Comparison of ENCODE assay signal across 10 mouse cellular contexts in genomic region chr8:107386171-107386570, GRCm38 (mm10). TPM values are rescaled to one million over a fixed set of nuclear protein-coding genes. Genes with fewer than 3 reads are reported as not detected.
A peak's percentile ranks its signal among the peaks of the same experiment; 100 is the strongest.
DNase-seq lines count a peak whose midpoint lies in the region; ATAC-seq and TF ChIP-seq lines count a peak whose summit lies in the region.
"Had no signal": no experiment of that assay in that cellular context is flagged by ENCODE, and none has a peak within 500 bp of the region (broad histone marks: within the 10 kb centered on the region; RNA-seq: fewer than 3 reads in every experiment).

No protein-coding gene starts in this region.

- no peak overlapping the region for H3K4me3 ChIP-seq in forebrain, postnatal 0 days (ENCODE audit: low read depth, low read length)
- H3K4me3 ChIP-seq in forebrain, embryonic 12.5 days (replicated peaks), result no peak overlapping the region
- no peak overlapping the region for H3K4me3 ChIP-seq in lung, postnatal 0 days (ENCODE audit: low read depth, low read length)
- H3K4me3 ChIP-seq in heart, embryonic 14.5 days (ENCODE audit: control insufficient read depth in 1 of 2, insufficient read depth in 1 of 2, low read depth in 1 of 2, low read length in 2 of 2), result no peak overlapping the region
- H3K4me3 ChIP-seq: limb, embryonic 13.5 days had no signal

- no peak for ATAC-seq in forebrain, postnatal 0 days
- no peak for ATAC-seq in forebrain, embryonic 12.5 days (ENCODE audit: low FRiP score)
- ATAC-seq in lung, postnatal 0 days, result 0 out of 2 replicates have a peak, but pooled peaks have one; percentile 26
- peak; percentile 57; the same call in 1 of the 2 replicates for ATAC-seq in heart, embryonic 14.5 days (ENCODE audit: insufficient number of reproducible peaks, insufficient read depth, low FRiP score, low read depth)
- peak; percentile 80 for ATAC-seq in megakaryocyte-erythroid progenitor cell, adult 5-6 weeks (replicated peaks; ENCODE audit: low FRiP score, low TSS enrichment, poor library complexity, severe bottlenecking)

- H3K27me3 ChIP-seq in forebrain, postnatal 0 days (ENCODE audit: insufficient read depth, low read length), result no peaks in the 10 kb centered on the region
- H3K27me3 ChIP-seq in forebrain, embryonic 12.5 days, result no peaks in the 10 kb centered on the region
- no peaks in the 10 kb centered on the region for H3K27me3 ChIP-seq in lung, postnatal 0 days (replicated peaks; ENCODE audit: insufficient read depth, low read length)
- H3K27me3 ChIP-seq in heart, embryonic 14.5 days (ENCODE audit: control insufficient read depth, insufficient read depth, low read length), result no peaks in the 10 kb centered on the region
- H3K27me3 ChIP-seq: limb, embryonic 13.5 days had no signal

- no peak overlapping the region for H3K27ac ChIP-seq in forebrain, postnatal 0 days (ENCODE audit: low read depth, low read length)
- H3K27ac ChIP-seq in forebrain, embryonic 12.5 days, result no peak overlapping the region
- H3K27ac ChIP-seq in lung, postnatal 0 days (ENCODE audit: low read length), result no peak overlapping the region
- H3K27ac ChIP-seq in heart, embryonic 14.5 days (replicated peaks in 1 of 2; ENCODE audit: control insufficient read depth in 1 of 2, insufficient read depth in 1 of 2, low read depth in 2 of 2, low read length in 2 of 2), result peak overlapping the region; percentile 5 to 64; a peak in 1 of 4 replicates
- H3K27ac ChIP-seq: limb, embryonic 13.5 days had no signal

- H3K4me2 ChIP-seq in forebrain, postnatal 0 days (ENCODE audit: low read depth), result no peak overlapping the region
- no peak overlapping the region for H3K4me2 ChIP-seq in forebrain, embryonic 12.5 days
- no peak overlapping the region for H3K4me2 ChIP-seq in lung, postnatal 0 days (replicated peaks; ENCODE audit: low read depth, low read length)
- peak overlapping the region; percentile 19; the same call in 1 of the 2 replicates for H3K4me2 ChIP-seq in heart, embryonic 14.5 days (ENCODE audit: low read length)
- H3K4me2 ChIP-seq: limb, embryonic 13.5 days had no signal

- DNase-seq in forebrain, postnatal 0 days, result peak; percentile 11
- DNase-seq in lung, postnatal 0 days (ENCODE audit: low spot score), result peak; percentile 26
- no peak for DNase-seq in lung, postnatal 25 days (ENCODE audit: low spot score)
- DNase-seq in urinary bladder, adult 18-20 months (ENCODE audit: low spot score in 2 of 2), result no peak
- DNase-seq in frontal cortex, adult 2 months (ENCODE audit: extremely low spot score in 1 of 2, low spot score in 1 of 2), result no peak
- DNase-seq: gastrocnemius, postnatal 25 days had no signal

- TF ChIP-seq CTCF in forebrain, postnatal 0 days (IDR thresholded peaks at IDR 0.05; ENCODE audit: low read depth), result no peak
- no peak for TF ChIP-seq CTCF in lung, postnatal 0 days (IDR thresholded peaks at IDR 0.05)

- no peak overlapping the region for H3K9ac ChIP-seq in forebrain, postnatal 0 days
- H3K9ac ChIP-seq in forebrain, embryonic 12.5 days, result no peak overlapping the region
- H3K9ac ChIP-seq in lung, postnatal 0 days (replicated peaks; ENCODE audit: low read depth), result no peak overlapping the region
- H3K9ac ChIP-seq in heart, embryonic 14.5 days (ENCODE audit: low read length), result no peak overlapping the region
- H3K9ac ChIP-seq: limb, embryonic 13.5 days had no signal

- no peaks in the 10 kb centered on the region for H3K4me1 ChIP-seq in forebrain, postnatal 0 days (ENCODE audit: insufficient read depth)
- no peaks in the 10 kb centered on the region for H3K4me1 ChIP-seq in forebrain, embryonic 12.5 days
- H3K4me1 ChIP-seq in lung, postnatal 0 days (ENCODE audit: insufficient read depth, low read depth, low read length), result 0 out of 2 replicates have a peak, but pooled peaks cover 4% of the 10 kb centered on the region
- peaks cover 13 to 25% of the 10 kb centered on the region in 2 experiments for H3K4me1 ChIP-seq in heart, embryonic 14.5 days (ENCODE audit: control insufficient read depth in 2 of 2, insufficient read depth in 2 of 2, low read length in 2 of 2)

- 0 out of 2 replicates have a peak, but pooled peaks have one; percentile 18 for TF ChIP-seq EP300 in lung, postnatal 0 days (IDR thresholded peaks at IDR 0.05)

- H3K36me3 ChIP-seq in forebrain, postnatal 0 days (ENCODE audit: insufficient read depth), result no peaks in the 10 kb centered on the region; the same call in 1 of the 2 replicates
- H3K36me3 ChIP-seq in forebrain, embryonic 12.5 days (replicated peaks), result no peaks in the 10 kb centered on the region
- no peaks in the 10 kb centered on the region for H3K36me3 ChIP-seq in lung, postnatal 0 days (ENCODE audit: insufficient read depth, low read length)
- H3K36me3 ChIP-seq in heart, embryonic 14.5 days (ENCODE audit: control insufficient read depth, insufficient read depth, low read length), result no peaks in the 10 kb centered on the region
- H3K36me3 ChIP-seq: limb, embryonic 13.5 days had no signal

- no peaks in the 10 kb centered on the region for H3K9me3 ChIP-seq in forebrain, postnatal 0 days (ENCODE audit: low read length)
- H3K9me3 ChIP-seq in forebrain, embryonic 12.5 days, result no peaks in the 10 kb centered on the region
- H3K9me3 ChIP-seq in lung, postnatal 0 days (ENCODE audit: low read length), result no peaks in the 10 kb centered on the region
- no peaks in the 10 kb centered on the region for H3K9me3 ChIP-seq in heart, embryonic 14.5 days (ENCODE audit: control insufficient read depth, low read length)
- H3K9me3 ChIP-seq: limb, embryonic 13.5 days had no signal

- WGBS in forebrain, postnatal 0 days, result 33% methylated on average over 5 of the region's 5 CpGs
- WGBS in forebrain, embryonic 12.5 days, result 67% methylated on average over 5 of the region's 5 CpGs
- WGBS in lung, postnatal 0 days, result 30% methylated on average over 5 of the region's 5 CpGs
- 5% methylated on average over 5 of the region's 5 CpGs for WGBS in heart, embryonic 14.5 days

RNA-seq across cellular contexts. Expression of gene Nqo1, which starts 16.8 kb away (rescaled TPM):
- total RNA-seq in forebrain, postnatal 0 days (2014; rRNA removed), result 8.7 and 10.3 TPM in 2 replicates
- polyA plus RNA-seq in forebrain, postnatal 0 days (2015; fragmentation: Nextera tagmentation; extraction: Ambion mirVana), result 13.2 and 13.6 TPM in 2 replicates
- polyA plus RNA-seq in forebrain, embryonic 12.5 days (2016; fragmentation: Nextera tagmentation; extraction: Ambion mirVana), result 4.4 TPM in 2 replicates
- 8.1 and 8.2 TPM in 2 replicates for polyA plus RNA-seq in lung, postnatal 0 days (2015; fragmentation: Nextera tagmentation; extraction: Ambion mirVana)
- 6.0 and 6.4 TPM in 2 replicates for polyA plus RNA-seq in heart, embryonic 14.5 days (2014; fragmentation: Nextera tagmentation; extraction: Ambion mirVana)
- 30.2 TPM in 2 replicates for total RNA-seq in megakaryocyte-erythroid progenitor cell, adult 5-6 weeks (2014; fragmentation: Nextera tagmentation)
- total RNA-seq in megakaryocyte-erythroid progenitor cell, adult 5-6 weeks (2017), result 18.4 and 30.4 TPM in 2 replicates
- 6.9 and 7.2 TPM in 2 replicates for polyA plus RNA-seq in frontal cortex, adult 2 months (2012; rRNA removed)

RNA-seq across cellular contexts. Expression of gene Nob1, which starts 38.7 kb away (rescaled TPM):
- 25.9 and 29.7 TPM in 2 replicates for total RNA-seq in forebrain, postnatal 0 days (2014; rRNA removed)
- 43.6 and 56.0 TPM in 2 replicates for polyA plus RNA-seq in forebrain, postnatal 0 days (2015; fragmentation: Nextera tagmentation; extraction: Ambion mirVana)
- polyA plus RNA-seq in forebrain, embryonic 12.5 days (2016; fragmentation: Nextera tagmentation; extraction: Ambion mirVana), result 80.4 and 83.5 TPM in 2 replicates
- polyA plus RNA-seq in lung, postnatal 0 days (2015; fragmentation: Nextera tagmentation; extraction: Ambion mirVana), result 26.4 and 27.5 TPM in 2 replicates
- polyA plus RNA-seq in heart, embryonic 14.5 days (2014; fragmentation: Nextera tagmentation; extraction: Ambion mirVana), result 41.2 and 41.8 TPM in 2 replicates
- 78.1 and 79.8 TPM in 2 replicates for total RNA-seq in megakaryocyte-erythroid progenitor cell, adult 5-6 weeks (2014; fragmentation: Nextera tagmentation)
- 46.1 and 50.2 TPM in 2 replicates for total RNA-seq in megakaryocyte-erythroid progenitor cell, adult 5-6 weeks (2017)
- polyA plus RNA-seq in frontal cortex, adult 2 months (2012; rRNA removed), result 55.1 and 58.2 TPM in 2 replicates

RNA-seq across cellular contexts. Expression of gene Wwp2, which starts 50.0 kb away (rescaled TPM):
- total RNA-seq in forebrain, postnatal 0 days (2014; rRNA removed), result 29.7 and 37.0 TPM in 2 replicates
- 30.2 and 34.9 TPM in 2 replicates for polyA plus RNA-seq in forebrain, postnatal 0 days (2015; fragmentation: Nextera tagmentation; extraction: Ambion mirVana)
- 66.0 and 66.3 TPM in 2 replicates for polyA plus RNA-seq in forebrain, embryonic 12.5 days (2016; fragmentation: Nextera tagmentation; extraction: Ambion mirVana)
- polyA plus RNA-seq in lung, postnatal 0 days (2015; fragmentation: Nextera tagmentation; extraction: Ambion mirVana), result 27.3 and 28.1 TPM in 2 replicates
- 28.5 and 28.6 TPM in 2 replicates for polyA plus RNA-seq in heart, embryonic 14.5 days (2014; fragmentation: Nextera tagmentation; extraction: Ambion mirVana)
- 39.4 and 53.2 TPM in 2 replicates for total RNA-seq in megakaryocyte-erythroid progenitor cell, adult 5-6 weeks (2014; fragmentation: Nextera tagmentation)
- 33.3 and 57.3 TPM in 2 replicates for total RNA-seq in megakaryocyte-erythroid progenitor cell, adult 5-6 weeks (2017)
- 26.6 and 27.3 TPM in 2 replicates for polyA plus RNA-seq in frontal cortex, adult 2 months (2012; rRNA removed)

Comparison
In these comparisons a context has a peak if more than half of its experiments do, and no peak if none do; other contexts are left out.
1. DNase-seq: peak in forebrain, postnatal 0 days (single experiment) and lung, postnatal 0 days (single experiment); none in lung, postnatal 25 days (single experiment), urinary bladder, adult 18-20 months (0 of 2) and frontal cortex, adult 2 months (0 of 2).
2. ATAC-seq: peak in lung, postnatal 0 days (single experiment), heart, embryonic 14.5 days (single experiment) and megakaryocyte-erythroid progenitor cell, adult 5-6 weeks (single experiment); none in forebrain, postnatal 0 days (single experiment) and forebrain, embryonic 12.5 days (single experiment).
3. H3K27ac ChIP-seq: peak in heart, embryonic 14.5 days (2 of 2); none in forebrain, postnatal 0 days (single experiment), forebrain, embryonic 12.5 days (single experiment) and lung, postnatal 0 days (single experiment).